Mouse (Mus musculus) thymus, adult 2 months (tissue): Measurements from ENCODE around the gene Lhfp. TPM values are rescaled to one million over a fixed set of nuclear protein-coding genes. Genes with fewer than 3 reads are reported as not detected.

Source experiments
- DNase-seq: peaks from one replicate; pipeline ENCODE4 v3.0.0; 2021
- H3K27ac ChIP-seq: fragments of 200-500 bp; 2 replicates; pipeline ENCODE4 v1.5.1; 2012; ENCODE audit warnings: low read length, control low read depth; ENCODE audit not compliant: control insufficient read depth, insufficient read depth
- H3K27me3 ChIP-seq: fragments of 200-500 bp; 2 replicates; pipeline ENCODE4 v1.6.1; 2012; ENCODE audit warnings: mild to moderate bottlenecking, low read length, moderate library complexity, mixed read lengths; ENCODE audit not compliant: control insufficient read depth, insufficient read depth
- H3K36me3 ChIP-seq: fragments of 200-500 bp; 2 replicates; pipeline ENCODE4 v1.6.1; 2012; ENCODE audit warnings: mild to moderate bottlenecking, low read length, moderate library complexity; ENCODE audit not compliant: control insufficient read depth, insufficient read depth
- H3K4me1 ChIP-seq: fragments of 200-500 bp; replicated peaks from 2 replicates; pipeline ENCODE4 v1.6.1; 2012; ENCODE audit warnings: low read length; ENCODE audit not compliant: control insufficient read depth, insufficient read depth
- H3K4me3 ChIP-seq: fragments of 200-500 bp; 2 replicates; pipeline ENCODE4 v1.5.1; 2012; ENCODE audit warnings: mild to moderate bottlenecking, low read length, control low read depth, moderate library complexity; ENCODE audit not compliant: control insufficient read depth, insufficient read depth
- CTCF ChIP-seq: fragments of 200-500 bp; IDR thresholded peaks from 2 replicates; pipeline ENCODE4 v1.5.1; 2012; ENCODE audit warnings: mild to moderate bottlenecking, control low read depth, low read length, moderate library complexity, borderline replicate concordance; ENCODE audit not compliant: control insufficient read depth, poor library complexity, insufficient read depth; ENCODE audit errors: extremely low read depth
- POLR2A ChIP-seq: fragments of 200-500 bp; IDR thresholded peaks from 2 replicates; pipeline ENCODE4 v1.6.1; 2012; ENCODE audit warnings: mild to moderate bottlenecking, low read length, control low read depth, moderate library complexity; ENCODE audit not compliant: control insufficient read depth, poor library complexity, insufficient read depth; ENCODE audit errors: extremely low read depth
- WGBS: fragments of 180-500 bp; shearing (Covaris S2); methylation state at CpG from one replicate; pipeline ENCODE4 v1.1.7; 2018; 5-methylcytosine and 5-hydroxymethylcytosine counted together
- polyA plus RNA-seq: library from polyadenylated mRNA; depleted of rRNA; stranded (reverse); fragments of >200 nt; gene quantifications from 2 replicates; pipeline ENCODE4 v1.2.3, GENCODE M21; 2012; rRNA removed

The Lhfp gene
- polyA plus RNA-seq: 10.5 and 18.7 TPM in 2 replicates

- peaks cover 10% of the 10 kb centered on the region for H3K4me1 ChIP-seq
- H3K4me3 ChIP-seq: peak within 1 kb of the TSS; percentile 42
- peaks cover 17% of the 10 kb centered on the region for H3K27me3 ChIP-seq
- DNase-seq: peak; percentile 45
- WGBS: 1% methylated on average over 58 of the region's 58 CpGs
- TF ChIP-seq POLR2A (no peak), CTCF (no peak)
- no peak within 1 kb of the TSS for H3K27ac ChIP-seq
- H3K36me3 ChIP-seq: no peaks in the 10 kb centered on the region
Observed at GRCm38 (mm10) chr3:53041411-53042239, at the start of gene Lhfp. Lhfp (plus strand) TSS chr3:53041528.

GRCm38 (mm10) chr3:52993296-52993695 lies 48.0 kb upstream of the Lhfp start:
- Histone ChIP-seq H3K27me3 (no peaks in the 10 kb centered on the region), H3K36me3 (peaks cover 14% of the 10 kb centered on the region), H3K4me3 (no peak overlapping the region), H3K27ac (no peak overlapping the region), H3K4me1 (peaks cover 7% of the 10 kb centered on the region)
- TF ChIP-seq POLR2A (no peak), CTCF (no peak)
- DNase-seq: no peak
- WGBS: 91% methylated on average over 10 of the region's 10 CpGs

GRCm38 (mm10) chr3:52994666-52995065 lies 46.7 kb upstream of the Lhfp start:
- Histone ChIP-seq H3K4me3 (no peak overlapping the region), H3K27ac (no peak overlapping the region), H3K4me1 (peaks cover 7% of the 10 kb centered on the region), H3K36me3 (peaks cover 14% of the 10 kb centered on the region), H3K27me3 (no peaks in the 10 kb centered on the region)
- no peak for DNase-seq
- WGBS: 65% methylated on average over 5 of the region's 5 CpGs
- TF ChIP-seq POLR2A (no peak), CTCF (0 out of 2 replicates have a peak, but pooled peaks have one; percentile 52)

- TF ChIP-seq POLR2A (no peak), CTCF (no peak)
- peaks cover 27% of the 10 kb centered on the region for H3K36me3 ChIP-seq
- no peaks in the 10 kb centered on the region for H3K4me1 ChIP-seq
- no peak overlapping the region for H3K27ac ChIP-seq
- H3K27me3 ChIP-seq: no peaks in the 10 kb centered on the region
- H3K4me3 ChIP-seq: no peak overlapping the region
- 98% methylated on average over 5 of the region's 5 CpGs for WGBS
- no peak for DNase-seq
Observed at GRCm38 (mm10) chr3:52996635-52997034, 44.7 kb upstream of the Lhfp start.

- no peak overlapping the region for H3K4me3 ChIP-seq
- DNase-seq: no peak
- H3K27me3 ChIP-seq: no peaks in the 10 kb centered on the region
- H3K4me1 ChIP-seq: no peaks in the 10 kb centered on the region
- H3K27ac ChIP-seq: no peak overlapping the region
- peaks cover 27% of the 10 kb centered on the region for H3K36me3 ChIP-seq
- 98% methylated on average over 1 of the region's 1 CpGs for WGBS
- TF ChIP-seq POLR2A (no peak), CTCF (no peak)
Observed at GRCm38 (mm10) chr3:52997381-52997780, 43.9 kb upstream of the Lhfp start.

GRCm38 (mm10) chr3:52999016-52999744 lies 42.1 kb upstream of the Lhfp start:
- no peak for DNase-seq
- no peaks in the 10 kb centered on the region for H3K27me3 ChIP-seq
- 94% methylated on average over 15 of the region's 15 CpGs for WGBS
- peaks cover 27% of the 10 kb centered on the region for H3K36me3 ChIP-seq
- TF ChIP-seq POLR2A (no peak), CTCF (no peak)
- no peak overlapping the region for H3K27ac ChIP-seq
- H3K4me1 ChIP-seq: no peaks in the 10 kb centered on the region
- no peak overlapping the region for H3K4me3 ChIP-seq
